Mouse (Mus musculus) kidney, postnatal 36 days (tissue): Measurements from ENCODE around the gene Cd63.

Source experiments
- DNase-seq, 2 experiments: peaks; one replicate each; pipeline ENCODE4 v3.0.0; 2021 to 2022; ENCODE audit warnings: mixed read lengths in 2 of 2

Cd63 gene

DNA sequence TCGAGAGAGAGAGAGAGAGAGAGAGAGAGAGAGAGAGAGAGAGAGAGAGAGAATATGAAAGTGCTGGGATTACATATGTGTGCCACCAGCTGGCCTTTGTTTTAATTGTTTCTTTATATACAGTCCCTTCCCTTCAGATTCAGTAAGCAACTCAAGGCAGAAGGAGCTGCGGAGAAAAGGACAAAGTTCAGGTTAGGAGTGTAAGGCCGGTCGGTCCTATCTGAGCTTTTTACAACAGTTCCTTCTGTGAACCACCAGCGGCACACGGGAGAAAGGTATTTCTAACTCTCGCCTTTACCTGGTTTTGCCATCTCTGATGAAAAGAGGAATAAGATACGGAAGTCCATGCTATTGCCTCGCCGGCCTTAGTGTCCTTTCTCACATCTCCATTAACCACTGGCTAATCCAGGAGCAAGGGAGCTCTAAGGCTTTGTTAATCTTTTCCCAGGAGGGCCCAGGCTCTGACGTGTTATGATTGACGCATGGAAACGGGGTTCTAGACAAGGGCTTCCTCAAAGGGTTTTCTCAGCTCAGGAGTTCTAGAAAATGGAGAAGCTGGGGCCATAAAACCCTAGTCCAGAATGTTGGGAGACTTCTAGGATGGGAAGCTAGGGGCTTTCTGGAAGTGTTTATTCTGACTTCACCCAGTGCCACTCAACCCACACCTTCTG lies 8.1 kb downstream of the Cd63 start:
- DNase-seq = peak; percentile 73 to 85

GRCm38 (mm10) chr10:128909567-128910028 lies 8.8 kb downstream of the Cd63 start:
- peak; percentile 94 to 95 for DNase-seq

DNA sequence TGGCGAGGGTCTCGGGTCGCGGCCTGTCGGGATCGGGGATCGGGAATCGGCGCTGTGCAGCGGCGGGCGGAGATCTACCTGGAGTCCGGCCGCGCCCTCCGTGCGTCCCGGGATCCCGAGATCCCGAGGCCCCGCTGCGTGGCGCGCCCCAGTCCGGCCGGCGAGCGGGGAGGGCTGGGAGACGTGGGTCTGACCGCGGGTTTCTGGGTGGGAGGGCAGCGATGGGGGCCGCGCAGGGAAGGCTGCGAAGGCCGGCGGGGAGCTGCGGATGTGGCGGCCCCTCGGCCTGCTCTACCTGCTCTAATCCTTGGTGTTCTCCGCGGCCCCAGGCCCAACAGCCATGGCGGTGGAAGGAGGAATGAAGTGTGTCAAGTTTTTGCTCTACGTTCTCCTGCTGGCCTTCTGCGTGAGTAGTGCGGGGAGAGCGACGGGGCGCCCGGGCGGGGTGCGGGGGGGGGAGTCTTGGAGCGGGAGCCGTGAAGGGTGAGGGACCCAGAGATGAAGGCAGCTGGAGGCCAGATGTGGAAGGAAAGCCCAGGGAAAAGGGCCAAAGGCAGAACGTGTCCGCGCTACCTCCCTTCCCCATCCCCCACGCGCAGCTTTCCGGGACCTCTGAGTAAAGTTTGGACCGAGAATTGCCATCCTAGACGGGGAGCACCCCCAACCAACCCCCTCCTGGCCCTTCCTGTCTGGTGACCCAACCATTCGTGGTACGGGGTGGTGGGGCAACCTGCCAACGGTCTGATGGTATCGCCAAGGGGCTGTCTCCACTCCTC lies 9.5 kb downstream of the Cd63 start:
- peak in 1 of 2 experiments; percentile 78 for DNase-seq

DNA sequence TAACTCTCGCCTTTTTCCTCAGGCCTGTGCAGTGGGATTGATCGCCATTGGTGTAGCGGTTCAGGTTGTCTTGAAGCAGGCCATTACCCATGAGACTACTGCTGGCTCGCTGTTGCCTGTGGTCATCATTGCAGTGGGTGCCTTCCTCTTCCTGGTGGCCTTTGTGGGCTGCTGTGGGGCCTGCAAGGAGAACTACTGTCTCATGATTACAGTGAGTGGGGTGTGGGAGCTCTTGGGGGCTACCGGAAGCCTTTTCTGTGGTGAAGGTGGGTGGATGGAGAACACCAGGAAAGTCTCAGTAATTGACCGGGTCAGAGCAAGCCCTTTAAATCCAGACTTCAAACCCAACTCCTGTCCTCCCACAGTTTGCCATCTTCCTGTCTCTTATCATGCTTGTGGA lies 10.6 kb downstream of the Cd63 start:
- no peak for DNase-seq

GRCm38 (mm10) chr10:128912268-128912667 lies 11.5 kb downstream of the Cd63 start:
- DNase-seq = no peak

GRCm38 (mm10) chr10:128912791-128913190 lies 12.0 kb downstream of the Cd63 start:
- no peak for DNase-seq

GRCm38 (mm10) chr10:128913219-128913618 lies 12.4 kb downstream of the Cd63 start:
- peak; percentile 92 to 95 for DNase-seq

GRCm38 (mm10) chr10:128913696-128914095 lies 12.9 kb downstream of the Cd63 start:
- peak in 1 of 2 experiments; percentile 61 for DNase-seq

DNA sequence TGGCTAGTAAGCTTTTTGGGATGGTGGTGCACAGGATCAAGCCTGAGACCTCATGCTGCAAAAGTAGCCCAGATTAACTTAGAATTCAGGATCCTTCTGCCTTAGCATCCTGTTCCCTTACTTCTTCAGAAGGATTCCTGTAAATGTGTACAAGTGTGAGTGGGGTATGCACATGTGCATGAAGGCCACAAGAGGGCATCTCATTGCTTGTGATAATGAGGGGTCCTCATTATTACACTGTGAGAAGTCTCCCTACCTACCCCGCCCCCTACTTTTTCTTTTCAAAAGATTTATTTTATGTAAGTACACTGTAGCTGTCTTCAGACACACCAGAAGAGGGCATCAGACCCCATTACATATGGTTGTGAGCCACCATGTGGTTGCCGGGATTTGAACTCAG lies 14.8 kb downstream of the Cd63 start:
- no peak for DNase-seq

DNA sequence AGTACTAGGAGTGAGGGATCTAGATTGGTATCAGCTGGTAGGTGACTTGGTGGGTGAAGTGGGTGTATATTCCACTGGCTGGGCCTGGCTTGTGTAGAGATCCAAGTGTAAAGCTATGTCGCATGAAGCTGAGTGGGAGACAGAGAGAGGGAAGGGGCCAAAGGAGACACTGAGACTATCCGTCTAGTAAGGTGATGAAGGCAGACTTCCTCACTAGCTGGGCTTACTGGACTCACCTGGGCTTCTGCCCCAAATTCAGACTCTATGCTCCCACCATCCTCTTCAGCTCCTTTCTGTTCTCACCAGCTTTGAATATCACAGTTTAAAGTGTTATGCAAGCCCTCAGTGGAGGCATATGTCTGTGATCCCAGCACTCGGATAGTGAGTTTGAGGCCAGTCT lies 15.9 kb downstream of the Cd63 start:
- no peak for DNase-seq

- DNase-seq = no peak
Measured at GRCm38 (mm10) chr10:128917400-128917799, 16.6 kb downstream of the Cd63 start.

DNA sequence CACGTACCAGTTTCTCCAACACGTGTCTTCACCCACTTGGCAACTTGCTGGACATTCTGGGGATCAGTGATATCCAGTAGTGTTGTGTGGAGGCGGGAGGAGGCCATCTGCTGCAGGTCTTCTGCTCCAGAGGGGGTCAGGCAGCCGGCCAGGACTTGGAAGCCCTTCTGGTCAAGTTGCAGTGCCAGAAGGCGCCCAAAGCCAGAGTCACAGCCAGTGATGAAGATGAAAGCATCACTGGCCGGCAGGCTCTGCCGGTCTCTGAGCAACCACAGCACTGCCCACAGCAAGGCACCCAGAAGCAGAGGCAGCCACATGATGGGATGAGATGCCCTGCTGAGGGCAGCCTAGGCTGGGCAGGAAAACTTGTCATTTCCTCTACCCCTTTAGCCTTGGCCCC lies 17.5 kb downstream of the Cd63 start:
- peak; percentile 70 to 76 for DNase-seq

DNA sequence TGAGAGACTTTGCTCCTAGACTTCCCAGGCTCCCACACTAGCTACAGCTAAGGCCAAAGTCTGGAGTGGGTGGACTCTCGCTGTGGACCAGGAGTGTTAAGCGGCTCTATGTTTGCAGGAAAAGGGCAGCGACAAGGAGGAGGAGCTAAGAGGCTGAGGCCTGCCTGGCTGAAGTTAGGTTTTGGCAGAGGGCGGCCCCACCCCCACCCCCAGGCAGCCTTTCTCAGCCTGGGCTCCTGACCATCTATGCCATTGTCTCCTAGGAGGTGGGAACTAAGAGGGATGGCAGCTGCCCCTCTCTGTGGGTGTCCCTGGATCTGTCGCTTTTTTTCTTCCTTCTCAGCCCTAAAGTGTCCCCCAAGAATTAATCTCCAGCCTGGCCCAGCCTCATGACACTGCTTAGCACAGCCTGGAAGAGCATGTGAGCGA lies 18.4 kb downstream of the Cd63 start:
- peak; percentile 82 to 92 for DNase-seq

DNA sequence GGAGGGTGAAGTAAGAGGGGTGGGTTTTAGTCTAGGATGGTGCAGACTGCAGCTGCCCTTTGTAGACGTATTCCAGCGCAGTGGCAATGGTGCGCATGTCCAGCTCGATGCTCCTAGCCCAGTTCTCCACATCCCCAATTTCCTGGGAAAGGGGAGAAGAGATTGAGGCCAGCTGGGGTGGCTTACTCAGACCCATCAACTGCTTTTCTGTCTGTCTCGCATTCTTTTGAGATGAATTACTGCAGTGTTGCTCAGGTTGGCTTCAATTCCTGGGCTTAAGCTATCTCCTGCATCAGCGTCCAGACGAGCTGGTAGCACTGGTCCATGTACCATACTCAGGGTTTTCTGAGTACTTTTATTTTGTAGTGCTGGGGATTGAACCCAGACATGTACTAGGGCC lies 19.2 kb downstream of the Cd63 start:
- no peak for DNase-seq

- DNase-seq = peak; percentile 62 to 72
Measured at GRCm38 (mm10) chr10:128920736-128921161, 20.0 kb downstream of the Cd63 start.

GRCm38 (mm10) chr10:128921251-128921650 lies 20.5 kb downstream of the Cd63 start:
- DNase-seq = peak in 1 of 2 experiments; percentile 31

DNA sequence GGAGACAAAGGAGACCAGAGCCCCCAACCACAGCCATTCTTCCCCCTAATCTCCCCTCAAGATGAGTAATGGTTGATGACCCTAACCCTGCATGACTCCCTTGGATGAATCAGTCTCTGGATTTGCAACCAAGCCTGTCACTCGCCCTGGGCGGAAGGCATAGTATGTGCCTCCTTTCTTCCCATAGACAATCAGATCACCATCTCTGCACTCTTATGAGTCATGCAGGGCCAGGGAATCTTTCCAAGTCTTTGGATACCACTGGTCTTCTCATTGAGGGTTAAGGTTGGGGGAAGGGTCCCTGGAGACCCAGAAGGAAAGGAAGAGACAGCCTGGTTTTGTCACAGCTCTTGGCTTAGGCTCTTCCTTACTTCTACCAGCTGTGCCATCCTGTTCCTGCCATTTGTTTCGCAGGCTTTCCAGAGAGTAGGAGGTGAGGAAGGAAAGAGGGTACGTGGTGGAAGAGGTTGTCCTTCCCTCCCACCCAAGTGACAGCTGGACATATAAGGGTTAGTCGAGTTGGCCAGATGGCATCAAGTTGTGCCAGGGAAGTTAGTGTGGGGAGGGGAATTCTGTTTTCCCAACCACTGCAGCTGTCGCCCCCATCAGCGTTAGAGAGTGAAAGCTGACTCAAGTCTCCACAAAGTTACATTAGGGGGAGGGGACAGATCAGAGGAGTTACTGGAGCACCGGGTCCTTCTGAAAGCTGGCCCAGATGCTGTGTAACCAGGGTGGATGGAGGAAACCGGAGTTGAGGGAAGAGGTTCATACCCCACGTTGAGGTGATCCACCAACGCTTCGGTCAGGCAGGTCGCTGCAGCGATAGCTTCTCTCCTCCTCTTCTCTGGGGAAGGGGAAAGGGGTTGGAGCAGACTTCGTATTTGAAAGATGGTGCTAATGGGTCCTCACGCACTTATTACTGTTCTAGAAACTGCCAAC lies 21.4 kb downstream of the Cd63 start:
- DNase-seq = no peak

- no peak for DNase-seq
Measured at GRCm38 (mm10) chr10:128922822-128923012, 21.9 kb downstream of the Cd63 start, which contains the start of gene Rdh5. Gene Rdh5, minus strand, starts transcription at chr10:128922888.

DNA sequence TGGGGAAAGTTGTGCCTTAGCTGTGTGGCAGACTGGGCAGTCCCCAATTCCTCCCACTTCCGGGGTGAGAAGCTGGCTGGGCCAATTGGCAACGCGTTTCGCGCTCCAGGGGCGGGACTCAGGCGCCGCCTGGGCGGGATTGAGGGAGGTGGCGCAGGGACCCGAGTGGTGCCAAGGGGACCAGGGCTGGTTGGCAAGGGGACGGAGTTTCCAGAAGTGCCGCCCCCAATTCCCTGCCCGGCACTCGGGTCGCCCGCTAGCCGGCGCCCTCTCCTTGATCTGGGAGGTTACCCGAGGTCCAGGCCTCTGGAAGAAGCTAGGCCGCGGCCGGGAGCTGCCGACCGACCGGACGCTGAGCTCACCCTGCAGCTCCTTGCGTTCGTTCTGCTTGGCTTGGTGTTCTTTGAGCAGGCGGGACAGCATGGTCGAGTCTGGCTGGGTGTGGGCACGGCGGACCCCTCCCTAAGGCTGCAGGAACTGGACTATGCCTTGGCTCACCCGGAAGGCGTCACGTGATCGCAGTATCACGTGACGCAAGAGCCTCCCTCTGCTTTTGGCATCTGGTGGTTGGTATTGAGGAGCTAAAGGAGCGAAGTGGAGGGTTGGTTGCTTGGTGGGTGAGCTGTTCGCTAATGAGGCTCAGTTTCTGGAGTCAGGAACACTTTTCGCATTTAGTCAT lies 22.4 kb downstream of the Cd63 start:
- peak; percentile 97 for DNase-seq

DNA sequence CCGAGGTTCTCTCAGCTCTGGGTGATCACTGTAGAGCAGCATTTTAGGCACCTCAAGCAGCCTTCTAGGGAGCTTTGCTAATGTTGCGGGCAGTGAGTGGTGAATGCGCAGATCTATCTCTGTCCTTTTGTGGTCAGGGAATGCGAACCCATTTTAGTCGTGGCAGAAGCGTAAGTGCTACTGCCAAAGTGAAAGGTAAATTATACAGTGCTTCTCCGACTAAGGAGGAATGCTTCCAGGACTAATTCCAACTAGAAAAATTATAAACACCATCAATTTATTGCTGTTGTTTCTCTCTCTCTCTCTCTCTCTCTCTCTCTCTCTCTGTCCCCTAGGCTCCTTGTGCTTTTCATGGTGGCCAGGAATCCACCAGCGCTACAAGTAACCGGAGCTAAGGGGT lies 23.1 kb downstream of the Cd63 start, which contains the start of gene Bloc1s1:
Gene Bloc1s1, minus strand, starts transcription at position 101 of the 400 bp plus-strand sequence.
- no peak for DNase-seq

DNA sequence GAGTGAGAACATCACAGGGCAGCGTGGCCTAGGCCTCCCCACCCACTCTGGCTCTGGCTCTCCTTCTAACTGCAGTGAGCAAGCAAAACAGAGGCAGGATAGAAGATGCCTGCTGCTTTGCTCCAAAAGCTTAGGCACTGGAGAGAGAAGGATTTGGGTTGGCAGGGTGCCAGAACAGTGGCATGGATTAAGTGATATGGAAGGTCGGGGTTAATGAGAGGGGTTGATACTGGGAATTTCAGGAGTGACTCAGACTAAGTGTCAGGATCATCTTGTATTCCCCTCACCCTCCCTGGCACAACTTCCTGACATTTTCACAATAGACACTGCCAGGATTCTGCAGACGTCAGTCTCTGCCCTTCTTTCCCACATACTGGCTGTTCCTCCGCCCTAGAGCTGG lies 27.6 kb downstream of the Cd63 start:
- peak in 1 of 2 experiments; percentile 34 for DNase-seq

- peak; percentile 53 to 55 for DNase-seq
Measured at GRCm38 (mm10) chr10:128929638-128930378, 29.0 kb downstream of the Cd63 start.
